Mouse (Mus musculus): ENCODE measurements around the gene Map3k5. TPM values are rescaled to one million over a fixed set of nuclear protein-coding genes. Genes with fewer than 3 reads are reported as not detected.

Map3k5 gene
- polyA plus RNA-seq, 1 experiment from 2014 or later: 1.0 TPM

- no peak for ATAC-seq
- Histone ChIP-seq H3K27ac (ENCODE audit: low read depth, low read length) (no peak overlapping the region), H3K9me3 (ENCODE audit: control insufficient read depth, low read length) (no peaks in the 10 kb centered on the region), H3K27me3 (replicated peaks; ENCODE audit: control insufficient read depth, insufficient read depth, low read length) (peaks cover 4% of the 10 kb centered on the region), H3K4me2 (ENCODE audit: low read length) (no peak overlapping the region), H3K36me3 (ENCODE audit: control insufficient read depth, insufficient read depth, low read length) (no peaks in the 10 kb centered on the region), H3K4me1 (ENCODE audit: control insufficient read depth, insufficient read depth, low read depth, low read length) (no peaks in the 10 kb centered on the region), H3K4me3 (ENCODE audit: low read length) (no peak overlapping the region), H3K9ac (ENCODE audit: low read depth, low read length) (no peak overlapping the region)
- WGBS: 73% methylated on average over 7 of the region's 7 CpGs
Measured at GRCm38 (mm10) chr10:20155401-20155800, 221.1 kb downstream of the Map3k5 start.

GRCm38 (mm10) chr10:20157021-20157726 is 222.9 kb downstream of the Map3k5 start:
- no peak overlapping the region for H3K27ac ChIP-seq (ENCODE audit: low read depth, low read length)
- no peak for ATAC-seq
- WGBS: 82% methylated on average over 8 of the region's 8 CpGs
- no peak overlapping the region for H3K4me3 ChIP-seq (ENCODE audit: low read length)
- H3K4me1 ChIP-seq (ENCODE audit: control insufficient read depth, insufficient read depth, low read depth, low read length): no peaks in the 10 kb centered on the region
- H3K9me3 ChIP-seq (ENCODE audit: control insufficient read depth, low read length): no peaks in the 10 kb centered on the region
- no peak overlapping the region for H3K9ac ChIP-seq (ENCODE audit: low read depth, low read length)
- H3K36me3 ChIP-seq (ENCODE audit: control insufficient read depth, insufficient read depth, low read length): no peaks in the 10 kb centered on the region
- H3K27me3 ChIP-seq (replicated peaks; ENCODE audit: control insufficient read depth, insufficient read depth, low read length): no peaks in the 10 kb centered on the region
- no peak overlapping the region for H3K4me2 ChIP-seq (ENCODE audit: low read length)

DNA sequence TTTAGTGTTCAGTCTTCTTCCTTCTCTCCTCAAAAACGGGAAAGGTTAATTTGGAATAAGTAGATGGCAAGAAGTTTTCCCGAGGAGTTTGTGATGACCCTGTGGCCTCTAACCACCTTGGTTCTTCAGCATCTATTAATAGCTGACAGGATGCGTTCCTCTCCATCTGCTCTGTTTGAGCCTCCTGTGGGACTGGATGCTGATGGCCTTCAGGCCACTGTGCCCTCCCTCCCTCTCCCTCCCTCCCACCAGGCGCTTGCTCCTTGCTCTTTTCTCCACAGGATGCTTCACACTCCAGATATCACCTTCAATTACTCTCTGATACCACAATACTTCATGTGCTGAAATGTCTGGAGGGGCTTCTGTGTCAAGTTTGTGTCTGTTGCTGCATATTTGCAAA is 224.5 kb downstream of the Map3k5 start:
- Histone ChIP-seq H3K4me3 (ENCODE audit: low read length) (no peak overlapping the region), H3K9me3 (ENCODE audit: control insufficient read depth, low read length) (no peaks in the 10 kb centered on the region), H3K4me2 (ENCODE audit: low read length) (no peak overlapping the region), H3K27me3 (replicated peaks; ENCODE audit: control insufficient read depth, insufficient read depth, low read length) (no peaks in the 10 kb centered on the region), H3K27ac (ENCODE audit: low read depth, low read length) (no peak overlapping the region), H3K4me1 (ENCODE audit: control insufficient read depth, insufficient read depth, low read depth, low read length) (no peaks in the 10 kb centered on the region), H3K36me3 (ENCODE audit: control insufficient read depth, insufficient read depth, low read length) (no peaks in the 10 kb centered on the region), H3K9ac (ENCODE audit: low read depth, low read length) (no peak overlapping the region)
- 56% methylated on average over 4 of the region's 4 CpGs for WGBS
- no peak for ATAC-seq

- ATAC-seq: no peak
- no peak overlapping the region for H3K4me2 ChIP-seq (ENCODE audit: low read length)
- H3K36me3 ChIP-seq (ENCODE audit: control insufficient read depth, insufficient read depth, low read length): no peaks in the 10 kb centered on the region
- H3K4me3 ChIP-seq (ENCODE audit: low read length): no peak overlapping the region
- no peaks in the 10 kb centered on the region for H3K27me3 ChIP-seq (replicated peaks; ENCODE audit: control insufficient read depth, insufficient read depth, low read length)
- 88% methylated on average over 5 of the region's 5 CpGs for WGBS
- no peak overlapping the region for H3K9ac ChIP-seq (ENCODE audit: low read depth, low read length)
- H3K9me3 ChIP-seq (ENCODE audit: control insufficient read depth, low read length): no peaks in the 10 kb centered on the region
- no peak overlapping the region for H3K27ac ChIP-seq (ENCODE audit: low read depth, low read length)
- no peaks in the 10 kb centered on the region for H3K4me1 ChIP-seq (ENCODE audit: control insufficient read depth, insufficient read depth, low read depth, low read length)
Measured at GRCm38 (mm10) chr10:20159308-20159707, 225.0 kb downstream of the Map3k5 start.

DNA sequence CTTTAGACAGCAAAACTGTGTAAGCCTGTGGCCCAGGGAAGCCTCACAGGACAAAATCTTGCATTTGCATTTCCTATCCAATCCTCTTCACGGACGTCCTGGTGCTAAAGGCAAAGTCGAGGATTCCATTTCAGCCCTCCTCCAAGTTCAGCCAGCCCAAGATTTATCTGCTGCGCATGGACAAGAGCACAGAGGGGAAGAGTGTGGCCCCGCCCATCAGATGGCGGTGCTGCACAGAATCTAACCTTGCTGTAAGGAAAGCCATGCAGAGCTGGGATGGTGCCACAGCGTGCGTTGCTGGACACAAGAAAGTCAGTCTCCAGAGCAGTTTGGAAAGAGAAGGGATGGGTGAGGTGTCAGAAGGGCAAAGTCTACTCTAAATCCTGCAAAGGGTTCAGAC is 226.6 kb downstream of the Map3k5 start:
- H3K9me3 ChIP-seq (ENCODE audit: control insufficient read depth, low read length): no peaks in the 10 kb centered on the region
- no peaks in the 10 kb centered on the region for H3K36me3 ChIP-seq (ENCODE audit: control insufficient read depth, insufficient read depth, low read length)
- no peak overlapping the region for H3K4me2 ChIP-seq (ENCODE audit: low read length)
- 70% methylated on average over 8 of the region's 8 CpGs for WGBS
- no peak overlapping the region for H3K9ac ChIP-seq (ENCODE audit: low read depth, low read length)
- no peak overlapping the region for H3K27ac ChIP-seq (ENCODE audit: low read depth, low read length)
- H3K4me1 ChIP-seq (ENCODE audit: control insufficient read depth, insufficient read depth, low read depth, low read length): no peaks in the 10 kb centered on the region
- no peaks in the 10 kb centered on the region for H3K27me3 ChIP-seq (replicated peaks; ENCODE audit: control insufficient read depth, insufficient read depth, low read length)
- ATAC-seq: no peak
- no peak overlapping the region for H3K4me3 ChIP-seq (ENCODE audit: low read length)

DNA sequence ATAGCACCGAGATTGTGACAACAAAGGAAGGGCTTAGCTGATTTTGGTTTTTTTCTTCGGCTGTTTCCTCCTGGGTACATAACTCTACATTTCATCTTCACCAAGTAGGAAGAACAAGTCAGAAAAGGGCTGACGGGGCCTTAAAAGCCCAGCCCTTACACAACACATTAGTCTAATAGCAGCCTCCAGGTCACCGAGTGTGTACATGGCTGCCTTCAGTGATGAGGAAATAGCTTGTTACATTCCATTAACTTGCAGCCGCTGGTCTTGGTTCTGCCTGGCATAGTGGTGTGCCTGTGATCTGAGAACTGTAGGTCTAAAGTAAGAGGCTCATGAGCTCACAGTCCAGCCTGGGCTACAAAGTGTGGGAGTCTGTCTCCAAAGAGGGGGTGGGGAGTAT is 230.5 kb downstream of the Map3k5 start:
- H3K4me1 ChIP-seq (ENCODE audit: control insufficient read depth, insufficient read depth, low read depth, low read length): no peaks in the 10 kb centered on the region; the same call in none of the 2 replicates
- WGBS: 96% methylated on average over 5 of the region's 5 CpGs

GRCm38 (mm10) chr10:20166797-20167196 is 232.5 kb downstream of the Map3k5 start:
- Histone ChIP-seq H3K4me2 (ENCODE audit: low read length) (no peak overlapping the region), H3K4me3 (ENCODE audit: low read length) (no peak overlapping the region), H3K27ac (ENCODE audit: low read depth, low read length) (no peak overlapping the region), H3K36me3 (ENCODE audit: control insufficient read depth, insufficient read depth, low read length) (no peaks in the 10 kb centered on the region), H3K9me3 (ENCODE audit: control insufficient read depth, low read length) (no peaks in the 10 kb centered on the region), H3K4me1 (ENCODE audit: control insufficient read depth, insufficient read depth, low read depth, low read length) (peaks cover 17% of the 10 kb centered on the region), H3K27me3 (replicated peaks; ENCODE audit: control insufficient read depth, insufficient read depth, low read length) (no peaks in the 10 kb centered on the region; the same call in 1 of the 2 replicates), H3K9ac (ENCODE audit: low read depth, low read length) (no peak overlapping the region)
- 83% methylated on average over 11 of the region's 11 CpGs for WGBS
- no peak for ATAC-seq

More for the DNA sequence above, 230.5 kb downstream of the Map3k5 start:
- Histone ChIP-seq H3K9me3 (ENCODE audit: control insufficient read depth, low read length) (no peaks in the 10 kb centered on the region), H3K36me3 (ENCODE audit: control insufficient read depth, insufficient read depth, low read length) (no peaks in the 10 kb centered on the region), H3K4me3 (ENCODE audit: low read length) (no peak overlapping the region), H3K27me3 (replicated peaks; ENCODE audit: control insufficient read depth, insufficient read depth, low read length) (no peaks in the 10 kb centered on the region; the same call in 1 of the 2 replicates), H3K27ac (ENCODE audit: low read depth, low read length) (no peak overlapping the region), H3K9ac (ENCODE audit: low read depth, low read length) (no peak overlapping the region), H3K4me2 (ENCODE audit: low read length) (no peak overlapping the region)
- ATAC-seq: no peak

- 93% methylated on average over 4 of the region's 4 CpGs for WGBS
- H3K27ac ChIP-seq (ENCODE audit: low read depth, low read length): no peak overlapping the region
- H3K36me3 ChIP-seq (ENCODE audit: control insufficient read depth, insufficient read depth, low read length): no peaks in the 10 kb centered on the region
- H3K27me3 ChIP-seq (replicated peaks; ENCODE audit: control insufficient read depth, insufficient read depth, low read length): no peaks in the 10 kb centered on the region; the same call in 1 of the 2 replicates
- H3K9me3 ChIP-seq (ENCODE audit: control insufficient read depth, low read length): no peaks in the 10 kb centered on the region
- no peak overlapping the region for H3K4me3 ChIP-seq (ENCODE audit: low read length)
- no peak overlapping the region for H3K4me2 ChIP-seq (ENCODE audit: low read length)
- no peak for ATAC-seq
- H3K4me1 ChIP-seq (ENCODE audit: control insufficient read depth, insufficient read depth, low read depth, low read length): peaks cover 18% of the 10 kb centered on the region
- no peak overlapping the region for H3K9ac ChIP-seq (ENCODE audit: low read depth, low read length)
Measured at GRCm38 (mm10) chr10:20167467-20167866, 233.2 kb downstream of the Map3k5 start.

- ATAC-seq: no peak
- H3K4me1 ChIP-seq (ENCODE audit: control insufficient read depth, insufficient read depth, low read depth, low read length): peaks cover 18% of the 10 kb centered on the region
- WGBS: 89% methylated on average over 3 of the region's 3 CpGs
Measured at GRCm38 (mm10) chr10:20169182-20169674, 235.0 kb downstream of the Map3k5 start.

More at GRCm38 (mm10) chr10:20169182-20169674, 235.0 kb downstream of the Map3k5 start:
- no peaks in the 10 kb centered on the region for H3K36me3 ChIP-seq (ENCODE audit: control insufficient read depth, insufficient read depth, low read length)
- H3K4me2 ChIP-seq (ENCODE audit: low read length): no peak overlapping the region
- H3K4me3 ChIP-seq (ENCODE audit: low read length): no peak overlapping the region
- H3K27ac ChIP-seq (ENCODE audit: low read depth, low read length): no peak overlapping the region
- no peaks in the 10 kb centered on the region for H3K9me3 ChIP-seq (ENCODE audit: control insufficient read depth, low read length)
- H3K9ac ChIP-seq (ENCODE audit: low read depth, low read length): no peak overlapping the region
- H3K27me3 ChIP-seq (replicated peaks; ENCODE audit: control insufficient read depth, insufficient read depth, low read length): no peaks in the 10 kb centered on the region; the same call in 1 of the 2 replicates

Measured in hindbrain, embryonic 16.5 days (tissue).